Mouse (Mus musculus) kidney, adult 2 months (tissue): ENCODE measurements at regions not wholly inside any gene's neighbourhood (a gene's known extent, or its start where the extent isn't known, plus 50 kb on each side); places are given as distances from the start of the nearest gene placed in this dataset.

Experiments
- CTCF ChIP-seq: fragments of 200-500 bp; conservative IDR thresholded peaks from 2 replicates; pipeline ENCODE4 v1.5.1; 2011; ENCODE audit warnings: low read depth, mild to moderate bottlenecking, control low read depth, low read length, moderate library complexity, mixed read lengths; ENCODE audit not compliant: insufficient read depth, insufficient read length
- POLR2A ChIP-seq: fragments of 200-500 bp; IDR thresholded peaks from one replicate; pipeline ENCODE4 v1.6.1; 2011; ENCODE audit warnings: low read depth, low read length, control low read depth

DNA sequence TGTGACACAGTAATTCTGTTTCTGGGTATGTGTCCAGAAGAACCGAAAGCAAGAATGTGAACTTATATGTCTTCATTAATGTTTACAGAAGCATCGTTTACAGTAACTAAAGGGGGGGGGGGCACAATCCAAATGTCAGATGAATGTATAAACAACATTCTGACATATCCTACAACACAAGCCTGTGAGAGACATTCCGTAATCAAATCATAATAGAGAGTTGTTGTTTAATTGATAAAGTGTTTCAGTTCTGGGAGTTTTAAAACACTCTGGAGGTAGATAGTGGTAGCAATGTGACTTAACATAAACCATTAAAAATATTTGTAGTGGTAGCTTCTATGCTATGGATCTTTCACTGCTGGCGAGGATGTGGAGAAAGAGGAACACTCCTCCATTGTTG, 71.6 kb upstream of the Rnaseh2b start:
- TF ChIP-seq POLR2A (no peak), CTCF (no peak)
